Mouse (Mus musculus): ENCODE measurements at regions not wholly inside any gene's neighbourhood (a gene's known extent, or its start where the extent isn't known, plus 50 kb on each side); places are given as distances from the start of the nearest gene placed in this dataset.
A peak's percentile ranks its signal among the peaks of the same experiment; 100 is the strongest.

GRCm38 (mm10) chr15:60111046-60111445 is 94.6 kb upstream of the 4933412E24Rik start:
- no peak for DNase-seq (ENCODE audit: low read depth in 1 of 2, low spot score in 2 of 2)

- no peak for DNase-seq (ENCODE audit: low read depth in 1 of 2, low spot score in 2 of 2)
Observed at GRCm38 (mm10) chr15:60104126-60104525, 87.7 kb upstream of the 4933412E24Rik start.

- DNase-seq (ENCODE audit: low read depth in 1 of 2, low spot score in 2 of 2): no peak
Observed at GRCm38 (mm10) chr15:60101485-60102280, 85.3 kb upstream of the 4933412E24Rik start.

- DNase-seq (ENCODE audit: low read depth in 1 of 2, low spot score in 2 of 2): peak in 1 of 2 experiments; percentile 8
Observed at GRCm38 (mm10) chr15:60097141-60097540, 80.7 kb upstream of the 4933412E24Rik start.

- no peak for DNase-seq (ENCODE audit: low read depth in 1 of 2, low spot score in 2 of 2)
Observed at GRCm38 (mm10) chr15:60096131-60096530, 79.7 kb upstream of the 4933412E24Rik start.

- no peak for DNase-seq (ENCODE audit: low read depth in 1 of 2, low spot score in 2 of 2)
Observed at GRCm38 (mm10) chr15:60089921-60090320, 73.5 kb upstream of the 4933412E24Rik start.

GRCm38 (mm10) chr15:60088964-60089899 is 72.8 kb upstream of the 4933412E24Rik start:
- DNase-seq (ENCODE audit: low read depth in 1 of 2, low spot score in 2 of 2): no peak
